12 mouse cellular contexts compared by ENCODE assay signal in the genomic region with DNA sequence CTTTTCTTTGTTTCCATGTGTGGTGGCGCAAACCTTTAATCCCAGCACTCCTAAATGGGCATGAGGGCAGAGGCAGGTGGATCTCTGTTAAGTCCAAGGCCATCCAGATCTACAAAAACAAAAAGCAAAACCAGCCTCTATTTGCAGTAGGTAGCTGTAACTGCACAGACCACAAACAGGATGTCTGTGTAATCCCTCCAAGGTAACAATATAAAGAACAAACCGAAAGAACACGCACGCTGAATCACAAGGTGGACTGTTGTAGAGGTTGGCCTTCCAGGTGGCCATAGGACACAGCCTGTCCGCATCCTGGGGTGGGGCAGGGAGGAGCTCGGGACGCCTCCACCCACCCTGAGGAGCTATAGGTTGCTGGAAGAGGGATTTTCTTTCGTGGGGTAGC. TPM values are rescaled to one million over a fixed set of nuclear protein-coding genes. Genes with fewer than 3 reads are reported as not detected.
DNase-seq lines count a peak whose midpoint lies in the region; ATAC-seq and TF ChIP-seq lines count a peak whose summit lies in the region.
"Had no signal": no experiment of that assay in that cellular context is flagged by ENCODE, and none has a peak within 500 bp of the region (broad histone marks: within the 10 kb centered on the region; RNA-seq: fewer than 3 reads in every experiment).

No protein-coding gene starts in this region.

- no peak for DNase-seq in kidney, adult 9 months
- no peak for DNase-seq in embryonic facial prominence, embryonic 14.5 days (ENCODE audit: low spot score)
- no peak for DNase-seq in hindbrain, postnatal 0 days (ENCODE audit: low spot score)
- no peak for DNase-seq in adrenal gland, postnatal 10 days
- DNase-seq in liver, postnatal 0 days = no peak
- DNase-seq: adrenal gland, adult 8-10 months; cerebellum, adult 18-20 months had no signal

- H3K9me3 ChIP-seq in kidney, embryonic 16.5 days (ENCODE audit: low read length) = no peaks in the 10 kb centered on the region
- H3K9me3 ChIP-seq in embryonic facial prominence, embryonic 14.5 days (ENCODE audit: control insufficient read depth, low read length) = no peaks in the 10 kb centered on the region
- no peaks in the 10 kb centered on the region for H3K9me3 ChIP-seq in hindbrain, postnatal 0 days (ENCODE audit: low read length)
- no peaks in the 10 kb centered on the region for H3K9me3 ChIP-seq in neural tube, embryonic 13.5 days
- no peaks in the 10 kb centered on the region for H3K9me3 ChIP-seq in liver, postnatal 0 days (ENCODE audit: low read length)

- TF ChIP-seq CTCF in hindbrain, postnatal 0 days (IDR thresholded peaks at IDR 0.05; ENCODE audit: low read depth) = no peak
- no peak for TF ChIP-seq CTCF in liver, postnatal 0 days (IDR thresholded peaks at IDR 0.05; ENCODE audit: low read depth)

- WGBS in kidney, embryonic 16.5 days = 80% methylated on average over 8 of the region's 8 CpGs
- 84% methylated on average over 8 of the region's 8 CpGs for WGBS in embryonic facial prominence, embryonic 14.5 days
- 86% methylated on average over 8 of the region's 8 CpGs for WGBS in hindbrain, postnatal 0 days
- WGBS in neural tube, embryonic 13.5 days = 84% methylated on average over 8 of the region's 8 CpGs
- WGBS in liver, postnatal 0 days (ENCODE audit: insufficient replicate concordance) = 60% methylated on average over 8 of the region's 8 CpGs

- H3K36me3 ChIP-seq in kidney, embryonic 16.5 days (ENCODE audit: insufficient read depth, low read length) = no peaks in the 10 kb centered on the region
- H3K36me3 ChIP-seq in embryonic facial prominence, embryonic 14.5 days (ENCODE audit: control insufficient read depth, insufficient read depth, low read length) = no peaks in the 10 kb centered on the region
- no peaks in the 10 kb centered on the region for H3K36me3 ChIP-seq in hindbrain, postnatal 0 days (ENCODE audit: insufficient read depth, low read length)
- no peaks in the 10 kb centered on the region for H3K36me3 ChIP-seq in neural tube, embryonic 13.5 days
- H3K36me3 ChIP-seq in liver, postnatal 0 days (replicated peaks; ENCODE audit: insufficient read depth, low read length) = no peaks in the 10 kb centered on the region

- no peak for ATAC-seq in kidney, embryonic 16.5 days (ENCODE audit: low FRiP score, low TSS enrichment)
- ATAC-seq in embryonic facial prominence, embryonic 14.5 days (ENCODE audit: low read depth) = no peak
- no peak for ATAC-seq in hindbrain, postnatal 0 days
- no peak for ATAC-seq in neural tube, embryonic 13.5 days (ENCODE audit: low read depth)
- no peak for ATAC-seq in erythroblast, adult 5-6 weeks (replicated peaks; ENCODE audit: low FRiP score, poor library complexity, severe bottlenecking)
- ATAC-seq in liver, postnatal 0 days = no peak

- no peak overlapping the region for H3K4me3 ChIP-seq in kidney, embryonic 16.5 days (ENCODE audit: low read length)
- no peak overlapping the region for H3K4me3 ChIP-seq in embryonic facial prominence, embryonic 14.5 days (ENCODE audit: low read depth, low read length)
- no peak overlapping the region for H3K4me3 ChIP-seq in hindbrain, postnatal 0 days (ENCODE audit: low read length)
- H3K4me3 ChIP-seq in neural tube, embryonic 13.5 days = no peak overlapping the region
- H3K4me3 ChIP-seq in liver, postnatal 0 days (ENCODE audit: low read depth, low read length) = no peak overlapping the region
- H3K4me3 ChIP-seq: myocyte had no signal

- H3K4me1 ChIP-seq in kidney, embryonic 16.5 days (ENCODE audit: insufficient read depth, low read length) = peaks cover 17% of the 10 kb centered on the region
- H3K4me1 ChIP-seq in embryonic facial prominence, embryonic 14.5 days (ENCODE audit: control insufficient read depth, insufficient read depth, low read length) = 0 out of 2 replicates have a peak, but pooled peaks cover under 1% of the 10 kb centered on the region
- no peaks in the 10 kb centered on the region for H3K4me1 ChIP-seq in hindbrain, postnatal 0 days (ENCODE audit: insufficient read depth, low read length)
- peaks cover 29% of the 10 kb centered on the region for H3K4me1 ChIP-seq in neural tube, embryonic 13.5 days (replicated peaks)
- H3K4me1 ChIP-seq in liver, postnatal 0 days (ENCODE audit: insufficient read depth) = peaks cover 9% of the 10 kb centered on the region; the same call in 1 of the 2 replicates

- no peaks in the 10 kb centered on the region for H3K27me3 ChIP-seq in kidney, embryonic 16.5 days (ENCODE audit: insufficient read depth, low read length)
- no peaks in the 10 kb centered on the region for H3K27me3 ChIP-seq in embryonic facial prominence, embryonic 14.5 days (replicated peaks; ENCODE audit: control insufficient read depth, insufficient read depth, low read length)
- H3K27me3 ChIP-seq in hindbrain, postnatal 0 days (ENCODE audit: insufficient read depth, low read length) = no peaks in the 10 kb centered on the region
- no peaks in the 10 kb centered on the region for H3K27me3 ChIP-seq in neural tube, embryonic 13.5 days
- H3K27me3 ChIP-seq in liver, postnatal 0 days (ENCODE audit: insufficient read depth, low read length) = no peaks in the 10 kb centered on the region

- 0 out of 2 replicates have a peak overlapping the region, but pooled peaks have one; percentile 49 for H3K4me2 ChIP-seq in kidney, embryonic 16.5 days (replicated peaks; ENCODE audit: low read depth, low read length)
- H3K4me2 ChIP-seq in embryonic facial prominence, embryonic 14.5 days (ENCODE audit: low read depth, low read length) = peak overlapping the region; percentile 61
- peak overlapping the region; percentile 55; the same call in 1 of the 2 replicates for H3K4me2 ChIP-seq in hindbrain, postnatal 0 days (ENCODE audit: low read depth, low read length)
- peak overlapping the region; percentile 55 for H3K4me2 ChIP-seq in neural tube, embryonic 13.5 days
- no peak overlapping the region for H3K4me2 ChIP-seq in liver, postnatal 0 days (ENCODE audit: low read depth, low read length)

- no peak for TF ChIP-seq EP300 in liver, postnatal 0 days (IDR thresholded peaks at IDR 0.05; ENCODE audit: low read depth)

- no peak overlapping the region for H3K9ac ChIP-seq in kidney, embryonic 16.5 days (replicated peaks; ENCODE audit: low read length)
- no peak overlapping the region for H3K9ac ChIP-seq in embryonic facial prominence, embryonic 14.5 days (ENCODE audit: low read depth, low read length)
- H3K9ac ChIP-seq in hindbrain, postnatal 0 days (replicated peaks; ENCODE audit: low read length) = no peak overlapping the region
- H3K9ac ChIP-seq in neural tube, embryonic 13.5 days = no peak overlapping the region
- no peak overlapping the region for H3K9ac ChIP-seq in liver, postnatal 0 days (replicated peaks)

- no peak overlapping the region for H3K27ac ChIP-seq in kidney, embryonic 16.5 days (ENCODE audit: low read length)
- no peak overlapping the region for H3K27ac ChIP-seq in embryonic facial prominence, embryonic 14.5 days (replicated peaks; ENCODE audit: low read depth, low read length)
- no peak overlapping the region for H3K27ac ChIP-seq in hindbrain, postnatal 0 days
- no peak overlapping the region for H3K27ac ChIP-seq in neural tube, embryonic 13.5 days (replicated peaks)
- H3K27ac ChIP-seq in liver, postnatal 0 days (ENCODE audit: low read depth) = no peak overlapping the region

RNA-seq across cellular contexts. Expression of gene Epcam, which starts 26.9 kb away (rescaled TPM):
- 313 and 317 TPM in 2 replicates for polyA plus RNA-seq in kidney, embryonic 16.5 days (2015; fragmentation: Nextera tagmentation; extraction: Ambion mirVana)
- polyA plus RNA-seq in embryonic facial prominence, embryonic 14.5 days (2014; fragmentation: Nextera tagmentation; extraction: Ambion mirVana) = 88.9 and 110 TPM in 2 replicates
- 1.4 and 2.3 TPM in 2 replicates for total RNA-seq in hindbrain, postnatal 0 days (2014; rRNA removed)
- 4.8 and 5.1 TPM in 2 replicates for polyA plus RNA-seq in hindbrain, postnatal 0 days (2015; fragmentation: Nextera tagmentation; extraction: Ambion mirVana)
- 3.0 and 6.9 TPM in 2 replicates for polyA plus RNA-seq in neural tube, embryonic 13.5 days (2015; fragmentation: Nextera tagmentation; extraction: Ambion mirVana)
- total RNA-seq in erythroblast, adult 5-6 weeks (2015; ENCODE audit: low replicate concordance) = 0.84 TPM in 1 of 2 replicates, not detected in the other
- not detected in 2 replicates for total RNA-seq in erythroblast, adult 5-6 weeks (2017; ENCODE audit: low replicate concordance)
- total RNA-seq in adrenal gland, postnatal 10 days (2021) = 1 to 10 TPM in 1 of 2 experiments, under 1 TPM in 1; 0.45 to 1.2 TPM
- polyA plus RNA-seq in liver, postnatal 0 days (2015; fragmentation: Nextera tagmentation; extraction: Ambion mirVana) = 3.1 and 4.4 TPM in 2 replicates
- total RNA-seq: left cerebral cortex, adult 18-20 months had no signal
- polyA plus RNA-seq: myocyte had no signal

Comparison
In these comparisons a context has a peak if more than half of its experiments do, and no peak if none do; other contexts are left out.
1. RNA of gene Epcam, which starts 26.9 kb away (polyA plus RNA-seq): 313 to 317 TPM in kidney, embryonic 16.5 days and 88.9 to 110 TPM in embryonic facial prominence, embryonic 14.5 days; 4.8 to 5.1 TPM in hindbrain, postnatal 0 days, 3.1 to 4.4 TPM in liver, postnatal 0 days and 3.0 to 6.9 TPM in neural tube, embryonic 13.5 days; every median in the first group is over 10 times any median in the second.